Mouse (Mus musculus) intestine, embryonic 14.5 days (tissue): ENCODE data around the gene Eipr1. TPM values are rescaled to one million over a fixed set of nuclear protein-coding genes. Genes with fewer than 3 reads are reported as not detected.
A peak's percentile ranks its signal among the peaks of the same experiment; 100 is the strongest.

Experiments used
- ATAC-seq: fragments of 200-750 bp; cut with Nextera tagmentation; replicated peaks from 2 replicates; pipeline ENCODE4 v1.8.0; 2017; ENCODE audit warnings: low read depth, moderate number of reproducible peaks, moderate TSS enrichment, moderate library complexity; ENCODE audit not compliant: low FRiP score, low TSS enrichment
- DNase-seq: peaks from one replicate; pipeline ENCODE4 v3.0.0-alpha.2; 2018; ENCODE audit warnings: low spot score
- H3K27ac ChIP-seq: fragments of 300-500 bp; sonication (generic); 2 replicates; pipeline ENCODE4 v1.5.1; 2014; ENCODE audit warnings: low read depth, mild to moderate bottlenecking, control low read depth
- H3K27me3 ChIP-seq: fragments of 300-500 bp; sonication (generic); replicated peaks from 2 replicates; pipeline ENCODE4 v1.6.1; 2014; ENCODE audit warnings: low read length, control low read depth; ENCODE audit not compliant: control insufficient read depth, insufficient read depth
- H3K36me3 ChIP-seq: fragments of 300-500 bp; sonication (generic); 2 replicates; pipeline ENCODE4 v1.6.1; 2014; ENCODE audit warnings: low read length, control low read depth; ENCODE audit not compliant: control insufficient read depth, insufficient read depth
- H3K4me1 ChIP-seq: fragments of 300-500 bp; sonication (generic); replicated peaks from 2 replicates; pipeline ENCODE4 v1.6.1; 2014; ENCODE audit warnings: low read length, control low read depth, mixed read lengths; ENCODE audit not compliant: control insufficient read depth, insufficient read depth
- H3K4me2 ChIP-seq: fragments of 300-500 bp; sonication (generic); 2 replicates; pipeline ENCODE4 v1.6.1; 2014; ENCODE audit warnings: low read length
- H3K4me3 ChIP-seq: fragments of 300-500 bp; sonication (generic); 2 replicates; pipeline ENCODE4 v1.5.1; 2014; ENCODE audit warnings: low read depth, low read length, control low read depth, mixed read lengths
- H3K9ac ChIP-seq: fragments of 300-500 bp; sonication (generic); 2 replicates; pipeline ENCODE4 v1.6.1; 2014; ENCODE audit warnings: mild to moderate bottlenecking, low read length
- H3K9me3 ChIP-seq: fragments of 300-500 bp; sonication (generic); 2 replicates; pipeline ENCODE4 v1.6.1; 2016; ENCODE audit warnings: low read length, control low read depth; ENCODE audit not compliant: control insufficient read depth
- WGBS: fragments of 180-500 bp; shearing (Covaris S2); extraction: QIAGEN DNeasy Blood & Tissue Kit; methylation state at CpG from one replicate; pipeline ENCODE4 v1.1.7; 2014; 5-methylcytosine and 5-hydroxymethylcytosine counted together
- polyA plus RNA-seq: library from polyadenylated mRNA; unstranded; fragments of >200 nt; fragmentation: Nextera tagmentation; extraction: Ambion mirVana; gene quantifications from 2 replicates; pipeline ENCODE4 v1.2.1, GENCODE M21; 2014

The Eipr1 gene
- polyA plus RNA-seq, 1 experiment from 2014 or later = 31.0 TPM

DNA sequence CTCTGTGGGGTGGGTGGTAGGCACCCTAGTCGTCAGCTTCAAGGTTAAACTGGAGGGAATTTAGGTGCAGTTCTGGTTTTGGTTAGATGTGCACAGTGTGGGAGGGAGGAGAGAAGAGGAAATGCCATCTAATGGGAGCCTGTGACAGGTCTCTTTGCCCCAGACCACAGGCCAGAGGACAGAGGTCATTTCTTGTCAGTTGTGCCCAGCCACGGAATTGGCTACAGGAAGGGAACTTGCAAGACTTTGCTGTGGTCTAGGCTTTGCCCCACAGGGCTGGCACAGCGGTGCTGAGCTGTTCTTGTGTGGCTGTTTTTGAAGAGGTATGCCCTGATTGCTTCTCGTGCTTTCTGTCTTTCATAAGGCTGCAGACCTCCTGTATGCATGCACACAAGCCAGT is 48.8 kb downstream of the Eipr1 start:
- H3K9me3 ChIP-seq = 0 out of 2 replicates have a peak, but pooled peaks cover 2% of the 10 kb centered on the region
- no peak overlapping the region for H3K4me3 ChIP-seq
- peaks cover 6% of the 10 kb centered on the region; the same call in 1 of the 2 replicates for H3K4me1 ChIP-seq
- H3K4me2 ChIP-seq = no peak overlapping the region
- H3K27ac ChIP-seq = no peak overlapping the region
- WGBS = 67% methylated on average over 4 of the region's 4 CpGs
- no peak overlapping the region for H3K9ac ChIP-seq
- H3K27me3 ChIP-seq = no peaks in the 10 kb centered on the region
- no peaks in the 10 kb centered on the region for H3K36me3 ChIP-seq
- DNase-seq = no peak
- no peak for ATAC-seq

DNA sequence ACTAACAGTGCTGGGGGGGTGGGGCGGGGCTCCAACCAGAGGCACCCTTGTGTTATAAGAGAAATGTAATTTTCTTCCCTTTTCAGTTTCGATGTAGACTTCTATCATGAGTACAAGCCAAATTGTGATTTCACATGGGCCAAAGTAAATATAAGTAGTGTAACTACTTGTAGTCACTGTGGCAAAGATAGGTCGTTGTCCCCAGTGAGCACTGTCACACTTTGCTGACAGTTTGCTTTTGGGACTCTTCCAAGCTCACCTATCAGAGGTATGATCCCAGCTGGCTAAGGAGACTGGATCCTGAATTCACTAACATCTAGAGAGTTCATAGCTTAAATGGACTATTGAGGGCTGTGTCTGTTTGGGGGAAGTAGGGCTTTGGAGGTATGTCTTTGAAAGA is 49.3 kb downstream of the Eipr1 start:
- Histone ChIP-seq H3K27ac (no peak overlapping the region), H3K9me3 (0 out of 2 replicates have a peak, but pooled peaks cover 2% of the 10 kb centered on the region), H3K4me2 (no peak overlapping the region), H3K4me3 (no peak overlapping the region), H3K36me3 (no peaks in the 10 kb centered on the region), H3K4me1 (peaks cover 6% of the 10 kb centered on the region; the same call in 1 of the 2 replicates), H3K27me3 (no peaks in the 10 kb centered on the region), H3K9ac (no peak overlapping the region)
- WGBS = 81% methylated on average over 3 of the region's 3 CpGs
- DNase-seq (no peak), ATAC-seq (no peak)

DNA sequence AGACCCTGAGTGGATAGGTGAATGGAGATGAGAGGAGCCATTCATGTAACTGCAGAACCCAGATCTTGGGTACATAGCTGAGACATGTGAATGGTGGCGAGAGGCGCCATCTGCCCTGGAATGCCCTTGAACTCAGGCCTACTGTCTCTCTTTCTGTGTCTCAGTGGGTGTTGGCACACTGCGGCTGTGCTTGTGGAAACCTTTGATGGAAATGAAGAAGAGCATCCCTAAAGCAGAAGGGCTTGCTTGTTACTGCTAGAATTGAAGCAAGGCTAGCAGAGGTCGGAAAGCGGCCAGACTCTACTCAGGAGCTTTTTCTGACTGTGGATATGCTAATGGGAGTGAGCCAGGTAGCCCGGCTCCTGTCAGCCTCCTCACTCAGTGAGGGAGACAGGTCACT is 50.1 kb downstream of the Eipr1 start:
- no peaks in the 10 kb centered on the region for H3K27me3 ChIP-seq
- no peak overlapping the region for H3K4me3 ChIP-seq
- H3K4me2 ChIP-seq = no peak overlapping the region
- H3K4me1 ChIP-seq = peaks cover 6% of the 10 kb centered on the region; the same call in 1 of the 2 replicates
- H3K9me3 ChIP-seq = 0 out of 2 replicates have a peak, but pooled peaks cover 2% of the 10 kb centered on the region
- H3K9ac ChIP-seq = no peak overlapping the region
- DNase-seq (no peak), ATAC-seq (no peak)
- H3K36me3 ChIP-seq = no peaks in the 10 kb centered on the region
- WGBS = 83% methylated on average over 6 of the region's 6 CpGs
- H3K27ac ChIP-seq = no peak overlapping the region

- Histone ChIP-seq H3K9ac (no peak overlapping the region), H3K27me3 (no peaks in the 10 kb centered on the region), H3K9me3 (0 out of 2 replicates have a peak, but pooled peaks cover under 1% of the 10 kb centered on the region), H3K36me3 (no peaks in the 10 kb centered on the region), H3K4me2 (no peak overlapping the region), H3K4me1 (peaks cover 9% of the 10 kb centered on the region; the same call in 1 of the 2 replicates), H3K4me3 (no peak overlapping the region), H3K27ac (no peak overlapping the region)
- DNase-seq (no peak), ATAC-seq (no peak)
Measured at GRCm38 (mm10) chr12:28803043-28803442, 51.4 kb downstream of the Eipr1 start.

- DNase-seq = no peak
- peaks cover 13% of the 10 kb centered on the region for H3K4me1 ChIP-seq
Measured at GRCm38 (mm10) chr12:28804558-28805481, 53.2 kb downstream of the Eipr1 start.

GRCm38 (mm10) chr12:28808786-28809375 is 57.3 kb downstream of the Eipr1 start:
- DNase-seq = no peak
- no peak overlapping the region for H3K4me2 ChIP-seq
- no peak overlapping the region for H3K4me3 ChIP-seq
- no peaks in the 10 kb centered on the region for H3K9me3 ChIP-seq
- H3K36me3 ChIP-seq = no peaks in the 10 kb centered on the region
- H3K27me3 ChIP-seq = no peaks in the 10 kb centered on the region
- peaks cover 13% of the 10 kb centered on the region for H3K4me1 ChIP-seq
- H3K27ac ChIP-seq = no peak overlapping the region
- WGBS = 77% methylated on average over 4 of the region's 4 CpGs
- H3K9ac ChIP-seq = no peak overlapping the region
- no peak for ATAC-seq

More at GRCm38 (mm10) chr12:28804558-28805481, 53.2 kb downstream of the Eipr1 start:
- H3K4me2 ChIP-seq = no peak overlapping the region
- H3K27ac ChIP-seq = no peak overlapping the region
- no peak overlapping the region for H3K9ac ChIP-seq
- peak; percentile 92 for ATAC-seq
- H3K36me3 ChIP-seq = no peaks in the 10 kb centered on the region
- no peaks in the 10 kb centered on the region for H3K27me3 ChIP-seq
- no peaks in the 10 kb centered on the region for H3K9me3 ChIP-seq
- 72% methylated on average over 3 of the region's 3 CpGs for WGBS
- H3K4me3 ChIP-seq = no peak overlapping the region

DNA sequence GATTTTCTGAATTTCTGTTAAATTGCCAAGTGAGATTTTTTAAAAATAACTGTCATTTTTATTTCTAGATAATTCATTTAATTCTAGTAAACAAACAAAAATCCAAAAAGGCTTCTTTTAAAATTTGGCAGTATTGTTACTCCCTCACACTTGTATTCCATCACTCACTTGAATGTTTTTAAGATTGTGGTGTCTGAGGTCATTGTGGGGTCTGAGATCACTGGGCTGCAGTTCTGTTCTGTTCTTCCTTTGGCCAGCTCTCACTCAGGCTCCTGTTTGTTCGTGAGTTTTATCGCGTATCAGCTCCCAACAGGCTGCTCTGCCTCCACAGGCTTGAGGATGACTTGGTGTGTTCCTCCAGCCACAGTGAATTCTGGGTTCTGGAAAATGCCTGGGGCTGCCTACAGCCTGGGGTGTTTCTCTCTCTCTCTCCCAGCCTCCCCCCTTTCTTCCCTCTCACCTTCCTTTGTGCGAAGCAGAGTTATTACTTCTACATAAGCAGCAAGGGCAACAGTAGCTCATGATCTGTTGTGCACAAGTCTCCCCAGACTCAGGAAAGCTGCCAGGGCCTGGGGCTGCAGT is 58.2 kb downstream of the Eipr1 start:
- H3K4me3 ChIP-seq = no peak overlapping the region
- DNase-seq (no peak), ATAC-seq (no peak)
- H3K9ac ChIP-seq = no peak overlapping the region
- no peak overlapping the region; the same call in 1 of the 2 replicates for H3K27ac ChIP-seq
- no peaks in the 10 kb centered on the region for H3K27me3 ChIP-seq
- H3K36me3 ChIP-seq = no peaks in the 10 kb centered on the region
- H3K4me2 ChIP-seq = no peak overlapping the region
- H3K4me1 ChIP-seq = peaks cover 9% of the 10 kb centered on the region
- H3K9me3 ChIP-seq = no peaks in the 10 kb centered on the region
- 42% methylated on average over 4 of the region's 4 CpGs for WGBS

- H3K9ac ChIP-seq = no peak overlapping the region
- ATAC-seq = 0 out of 2 replicates have a peak, but pooled peaks have one; percentile 12
- 44% methylated on average over 9 of the region's 9 CpGs for WGBS
Measured at GRCm38 (mm10) chr12:28816681-28817426, 65.3 kb downstream of the Eipr1 start.

More at GRCm38 (mm10) chr12:28816681-28817426, 65.3 kb downstream of the Eipr1 start:
- no peaks in the 10 kb centered on the region for H3K4me1 ChIP-seq
- no peak overlapping the region for H3K4me2 ChIP-seq
- no peak overlapping the region for H3K27ac ChIP-seq
- no peaks in the 10 kb centered on the region for H3K27me3 ChIP-seq
- no peaks in the 10 kb centered on the region for H3K36me3 ChIP-seq
- no peaks in the 10 kb centered on the region for H3K9me3 ChIP-seq
- DNase-seq = no peak
- H3K4me3 ChIP-seq = no peak overlapping the region
